ENCODE assay signal across 8 mouse cellular contexts in the genomic region with DNA sequence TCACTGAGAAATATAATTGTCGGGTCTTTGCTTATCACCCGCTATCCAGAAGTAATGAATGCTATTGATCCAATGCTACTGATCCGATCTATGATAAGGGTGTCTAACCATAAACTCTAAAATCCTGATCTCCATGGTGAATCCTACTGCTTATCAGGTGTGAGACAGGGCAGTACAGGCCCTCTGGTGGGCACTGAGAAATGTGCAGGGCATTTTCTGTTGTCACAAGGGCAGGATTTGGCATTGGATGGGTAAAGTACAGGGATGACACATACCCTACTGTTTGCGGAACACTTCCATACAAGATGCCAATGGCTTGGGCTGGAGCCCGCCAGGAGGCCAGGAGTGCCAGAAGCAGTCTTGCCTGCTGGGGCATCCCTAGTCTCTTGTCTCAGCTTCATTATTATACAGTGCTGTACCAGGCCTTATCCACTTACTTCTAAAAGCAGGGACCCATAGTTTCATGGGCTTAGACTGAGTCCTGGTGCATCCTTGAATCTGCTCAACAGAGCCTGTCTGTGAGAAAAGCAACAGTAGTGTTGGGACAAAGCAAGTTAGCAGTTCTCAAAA. TPM values are rescaled to one million over a fixed set of nuclear protein-coding genes. Genes with fewer than 3 reads are reported as not detected.
DNase-seq lines count a peak whose midpoint lies in the region; ATAC-seq and TF ChIP-seq lines count a peak whose summit lies in the region.

No protein-coding gene starts in this region.

- dilution Hi-C loops in CH12.LX (cut with MboI; ENCODE audit: extremely low pct_ligation_motif_present, extremely low pct_unique_long_range_greater_than_20kb, low sequenced_read_pairs), result no loop called here

- H3K36me3 ChIP-seq in CH12.LX (replicated peaks in 1 of 2; ENCODE audit: control insufficient read depth in 1 of 2, insufficient read depth in 1 of 2, low read length in 1 of 2), result no peaks in the 10 kb centered on the region
- no peaks in the 10 kb centered on the region for H3K36me3 ChIP-seq in liver, embryonic 16.5 days (ENCODE audit: control insufficient read depth, insufficient read depth)

- H3K27ac ChIP-seq in CH12.LX (ENCODE audit: insufficient read depth, low read depth), result no peak overlapping the region
- no peak overlapping the region for H3K27ac ChIP-seq in liver, embryonic 16.5 days (ENCODE audit: low read length)

- DNase-seq in 3T3-L1 (ENCODE audit: low read depth, low spot score) (peak; percentile 80), CH12.LX (ENCODE audit: extremely low read depth) (peak; percentile 37)
- peak; percentile 48 to 68 for DNase-seq in kidney, adult 8-10 months
- peak; percentile 68 for DNase-seq in retina, postnatal 1 day
- no peak for DNase-seq in ovary, postnatal 10 days (ENCODE audit: low spot score)

- no peaks in the 10 kb centered on the region for H3K27me3 ChIP-seq in CH12.LX (replicated peaks)
- H3K27me3 ChIP-seq in liver, embryonic 16.5 days (ENCODE audit: control insufficient read depth, insufficient read depth, low read depth, low read length), result no peaks in the 10 kb centered on the region

- H3K4me1 ChIP-seq in CH12.LX (ENCODE audit: control insufficient read depth in 1 of 2, insufficient read depth in 2 of 2), result peaks cover 3 to 11% of the 10 kb centered on the region in 2 experiments; a peak in 2 of 4 replicates
- H3K4me1 ChIP-seq in liver, embryonic 16.5 days (ENCODE audit: control insufficient read depth, low read depth, low read length), result peaks cover 7% of the 10 kb centered on the region

- H3K4me2 ChIP-seq in CH12.LX (ENCODE audit: insufficient read depth, low read depth, poor library complexity, severe bottlenecking), result no peak overlapping the region
- H3K4me2 ChIP-seq in liver, embryonic 16.5 days (ENCODE audit: low read depth, low read length), result peak overlapping the region; percentile 43; the same call in 1 of the 2 replicates

- peak; percentile 45 to 73; a peak in 3 of 4 replicates for TF ChIP-seq CTCF in CH12.LX (conservative IDR thresholded peaks at IDR 0.05 in 1 of 2, IDR thresholded peaks at IDR 0.05 in 1 of 2; ENCODE audit: low read depth in 2 of 2, low read length in 2 of 2)

- in situ Hi-C loops in CH12.LX (cut with MboI; ENCODE audit: low pct_ligation_motif_present, low pct_unique_long_range_greater_than_20kb, low sequenced_read_pairs), result no loop called here

- H3K79me2 ChIP-seq in CH12.LX (replicated peaks; ENCODE audit: control insufficient read depth, extremely low read depth, insufficient read depth, poor library complexity, severe bottlenecking), result no peaks in the 10 kb centered on the region

- TF ChIP-seq POLR2A in CH12.LX (IDR thresholded peaks at IDR 0.05; ENCODE audit: low read depth, low read length), result no peak

- TF ChIP-seq RAD21 in CH12.LX (IDR thresholded peaks at IDR 0.05; ENCODE audit: low read depth, low read length), result peak; percentile 54

- peak; percentile 96 for ATAC-seq in cerebellum, adult (ENCODE audit: insufficient number of reproducible peaks, low FRiP score, low TSS enrichment)
- peak; percentile 92 for ATAC-seq in frontal cortex, adult (ENCODE audit: low TSS enrichment)
- ATAC-seq in liver, embryonic 16.5 days (ENCODE audit: low read depth), result peak; percentile 45; the same call in 1 of the 2 replicates

- no peak overlapping the region for H3K9ac ChIP-seq in CH12.LX (ENCODE audit: insufficient read depth, low read depth)
- H3K9ac ChIP-seq in liver, embryonic 16.5 days (ENCODE audit: low read depth, low read length), result no peak overlapping the region

- TF ChIP-seq EP300 in CH12.LX (IDR thresholded peaks at IDR 0.05; ENCODE audit: low read length), result no peak

- H3K4me3 ChIP-seq in CH12.LX (replicated peaks in 1 of 3; ENCODE audit: low read depth in 2 of 3, low read length in 2 of 3, poor library complexity in 1 of 3), result no peak overlapping the region
- H3K4me3 ChIP-seq in liver, embryonic 16.5 days (ENCODE audit: low read depth, low read length), result no peak overlapping the region

- H3K9me3 ChIP-seq in CH12.LX (replicated peaks; ENCODE audit: low read length), result no peaks in the 10 kb centered on the region
- H3K9me3 ChIP-seq in liver, embryonic 16.5 days (replicated peaks; ENCODE audit: control insufficient read depth, low read length), result no peaks in the 10 kb centered on the region

- 33% methylated on average over 5 of the region's 5 CpGs for WGBS in liver, embryonic 16.5 days (ENCODE audit: insufficient replicate concordance)

TF ChIP-seq in CH12.LX, 34 proteins besides CTCF, POLR2A, EP300 and RAD21:
- peak; percentile 85 for TF ChIP-seq SMC3 (IDR thresholded peaks at IDR 0.05; ENCODE audit: low read depth, low read length)
- TF ChIP-seq TBP (conservative IDR thresholded peaks at IDR 0.05; ENCODE audit: low read depth, low read length), result no peak
TF ChIP-seq in CH12.LX: peak in this region for 1.

RNA-seq across cellular contexts. Expression of a gene that starts 14.1 kb away (rescaled TPM):
- total RNA-seq in CH12.LX (2012; rRNA removed), result 14.3 and 16.1 TPM in 2 replicates
- total RNA-seq in CH12.LX (2014; rRNA removed), result 16.9 and 17.4 TPM in 2 replicates
- polyA plus RNA-seq in CH12.LX (2012; ENCODE audit: insufficient read length, low read depth), result 13.8 and 14.2 TPM in 2 replicates
- polyA plus RNA-seq in liver, embryonic 16.5 days (2015; fragmentation: Nextera tagmentation; extraction: Ambion mirVana), result 7.2 and 7.3 TPM in 2 replicates

RNA-seq across cellular contexts. Expression of a gene that starts 17.4 kb away (rescaled TPM):
- total RNA-seq in CH12.LX (2012; rRNA removed), result 5.2 and 5.9 TPM in 2 replicates
- total RNA-seq in CH12.LX (2014; rRNA removed), result 2.7 and 3.1 TPM in 2 replicates
- 3.9 and 4.8 TPM in 2 replicates for polyA plus RNA-seq in CH12.LX (2012; ENCODE audit: insufficient read length, low read depth)
- polyA plus RNA-seq in liver, embryonic 16.5 days (2015; fragmentation: Nextera tagmentation; extraction: Ambion mirVana), result 5.7 and 7.0 TPM in 2 replicates

Comparison
In these comparisons a context has a peak if more than half of its experiments do, and no peak if none do; other contexts are left out.
1. ATAC-seq: peak in every context shown above with its lines; median percentile 96 in cerebellum, adult; 92 in frontal cortex, adult; 45 in liver, embryonic 16.5 days.